Mouse (Mus musculus) embryonic facial prominence, embryonic 15.5 days (tissue): ENCODE measurements around the gene Rragb. TPM values are rescaled to one million over a fixed set of nuclear protein-coding genes. Genes with fewer than 3 reads are reported as not detected.

Source experiments
- polyA plus RNA-seq: library from polyadenylated mRNA; unstranded; fragments of >200 nt; fragmentation: Nextera tagmentation; extraction: Ambion mirVana; gene quantifications from 2 replicates; pipeline ENCODE4 v1.2.1, GENCODE M21; 2015

Rragb gene
- polyA plus RNA-seq, 1 experiment from 2014 or later: 1.6 TPM

Other genes starting within 250 kb of the Rragb start
- gene Usp51, start 133.5 kb upstream of the Rragb start, polyA plus RNA-seq: 1.2 TPM in 2 replicates
- gene Mageh1, start 102.4 kb upstream of the Rragb start, polyA plus RNA-seq: 50.8 and 55.2 TPM in 2 replicates
- 0.07 TPM in 1 of 2 replicates, not detected in the other for gene Foxr2, start 21.2 kb upstream of the Rragb start, polyA plus RNA-seq
- gene Klf8, start 97.5 kb downstream of the Rragb start, polyA plus RNA-seq: 1.9 and 2.1 TPM in 2 replicates